Mouse (Mus musculus): Measurements from ENCODE around the gene Klc4. TPM values are rescaled to one million over a fixed set of nuclear protein-coding genes. Genes with fewer than 3 reads are reported as not detected.

Gene Klc4
- total and polyA plus RNA-seq, 2 experiments from 2014 or later: 21.3 to 32.7 TPM

DNA sequence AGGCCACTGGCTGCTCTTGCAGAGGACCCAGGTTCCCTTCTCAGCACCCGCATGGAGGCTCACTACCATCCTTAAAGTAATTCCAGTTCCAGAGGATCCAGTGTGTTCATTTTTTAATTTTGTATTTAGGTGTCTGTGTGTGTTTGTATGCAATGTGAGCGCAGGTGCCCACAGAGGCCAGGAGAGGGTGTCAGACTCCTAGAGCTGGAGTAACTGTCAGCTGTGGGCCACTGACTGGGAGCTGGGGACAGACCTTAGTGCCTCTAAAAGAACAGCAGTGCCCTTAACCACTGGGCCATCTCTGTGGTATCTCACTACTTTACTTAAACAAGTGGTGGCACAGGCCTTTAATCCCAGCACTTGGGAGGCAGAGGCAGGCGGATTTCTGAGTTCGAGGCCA lies 42.6 kb downstream of the Klc4 start:
- ATAC-seq: no peak
- no peak for DNase-seq
- no peak for TF ChIP-seq CTCF (IDR thresholded peaks at IDR 0.05; ENCODE audit: low read depth)
- Histone ChIP-seq H3K27me3 (ENCODE audit: insufficient read depth, low read length) (no peaks in the 10 kb centered on the region), H3K9me3 (ENCODE audit: low read length) (no peaks in the 10 kb centered on the region), H3K4me2 (ENCODE audit: low read depth) (no peak overlapping the region), H3K4me3 (ENCODE audit: low read depth, low read length) (no peak overlapping the region), H3K27ac (ENCODE audit: low read depth, low read length) (no peak overlapping the region), H3K4me1 (ENCODE audit: insufficient read depth) (peaks cover 6% of the 10 kb centered on the region; the same call in 1 of the 2 replicates), H3K9ac (no peak overlapping the region), H3K36me3 (ENCODE audit: insufficient read depth) (no peaks in the 10 kb centered on the region)
- WGBS: 99% methylated on average over 4 of the region's 4 CpGs

DNA sequence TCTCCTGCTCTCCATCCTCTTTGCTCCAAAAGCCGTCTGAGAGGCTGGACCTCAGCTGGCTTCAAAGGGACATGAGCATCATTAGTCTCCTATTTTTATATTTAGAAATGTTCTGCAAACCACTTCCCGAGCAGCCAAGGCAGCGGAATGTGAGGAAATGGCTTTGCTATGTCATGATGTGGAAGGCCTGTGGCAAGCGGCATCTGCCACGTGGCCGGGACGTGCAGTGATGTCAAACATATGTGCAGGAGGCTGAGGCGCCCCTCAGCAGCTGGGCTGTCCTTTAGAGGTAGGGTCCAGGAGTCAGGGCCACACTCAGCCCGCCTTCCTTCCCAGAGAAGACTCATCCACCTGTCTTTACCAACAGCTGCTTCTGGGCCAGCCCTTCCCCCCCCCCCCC lies 43.6 kb downstream of the Klc4 start:
- DNase-seq (no peak), ATAC-seq (no peak)
- Histone ChIP-seq H3K27me3 (ENCODE audit: insufficient read depth, low read length) (no peaks in the 10 kb centered on the region), H3K36me3 (ENCODE audit: insufficient read depth) (no peaks in the 10 kb centered on the region), H3K4me3 (ENCODE audit: low read depth, low read length) (no peak overlapping the region), H3K9me3 (ENCODE audit: low read length) (no peaks in the 10 kb centered on the region), H3K4me2 (ENCODE audit: low read depth) (no peak overlapping the region), H3K4me1 (ENCODE audit: insufficient read depth) (peaks cover 6% of the 10 kb centered on the region; the same call in 1 of the 2 replicates), H3K9ac (no peak overlapping the region), H3K27ac (ENCODE audit: low read depth, low read length) (no peak overlapping the region)
- no peak for TF ChIP-seq CTCF (IDR thresholded peaks at IDR 0.05; ENCODE audit: low read depth)
- 80% methylated on average over 9 of the region's 9 CpGs for WGBS

DNA sequence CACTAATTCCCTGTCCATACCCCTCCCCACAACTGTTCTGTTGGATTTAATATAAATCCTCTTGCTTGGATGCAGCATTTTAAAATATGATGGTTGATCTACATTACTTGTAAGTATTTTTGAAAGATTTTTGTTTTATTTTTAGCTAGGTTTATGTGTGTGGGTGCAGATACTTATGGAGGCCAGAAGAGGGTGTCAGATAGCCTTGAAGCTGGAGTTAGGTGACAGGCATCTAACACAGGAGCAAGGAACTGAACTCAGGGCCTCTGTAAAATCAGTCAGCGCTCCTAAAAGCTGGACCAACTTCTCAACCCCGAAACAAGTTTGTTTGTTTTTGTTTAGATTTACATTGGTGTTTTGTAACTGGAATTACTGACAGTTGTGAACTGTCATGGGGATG lies 45.3 kb downstream of the Klc4 start:
- H3K27ac ChIP-seq (ENCODE audit: low read depth, low read length): no peak overlapping the region
- H3K4me1 ChIP-seq (ENCODE audit: insufficient read depth): peaks cover 6% of the 10 kb centered on the region; the same call in 1 of the 2 replicates
- no peak for ATAC-seq
- WGBS: 92% methylated on average over 2 of the region's 2 CpGs
- no peak overlapping the region for H3K4me3 ChIP-seq (ENCODE audit: low read depth, low read length)
- TF ChIP-seq CTCF (IDR thresholded peaks at IDR 0.05; ENCODE audit: low read depth): no peak
- H3K9ac ChIP-seq: no peak overlapping the region
- DNase-seq: no peak
- no peaks in the 10 kb centered on the region for H3K27me3 ChIP-seq (ENCODE audit: insufficient read depth, low read length)
- no peaks in the 10 kb centered on the region for H3K36me3 ChIP-seq (ENCODE audit: insufficient read depth)
- H3K9me3 ChIP-seq (ENCODE audit: low read length): no peaks in the 10 kb centered on the region
- H3K4me2 ChIP-seq (ENCODE audit: low read depth): no peak overlapping the region

DNA sequence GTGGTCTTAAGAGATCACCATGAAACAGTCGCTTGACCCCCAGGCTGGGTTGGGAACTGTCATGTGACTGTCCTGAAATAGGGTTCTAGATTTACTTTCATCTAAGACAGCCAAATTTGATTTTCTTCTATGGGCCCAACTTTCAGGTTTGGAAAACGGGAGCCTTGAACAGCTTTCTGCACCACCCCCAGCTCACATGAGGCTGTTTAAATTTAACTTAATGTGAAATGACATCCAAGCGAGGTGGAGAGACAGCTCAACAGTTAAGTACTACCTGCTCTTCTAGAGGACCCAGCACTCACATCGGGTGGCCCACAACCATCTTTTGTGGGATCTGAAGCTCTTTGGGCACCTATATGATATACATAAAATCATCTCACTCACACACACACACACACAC lies 46.9 kb downstream of the Klc4 start:
- Histone ChIP-seq H3K4me3 (ENCODE audit: low read depth, low read length) (no peak overlapping the region), H3K9ac (no peak overlapping the region), H3K9me3 (ENCODE audit: low read length) (no peaks in the 10 kb centered on the region), H3K36me3 (ENCODE audit: insufficient read depth) (no peaks in the 10 kb centered on the region), H3K27me3 (ENCODE audit: insufficient read depth, low read length) (no peaks in the 10 kb centered on the region), H3K4me1 (ENCODE audit: insufficient read depth) (no peaks in the 10 kb centered on the region), H3K4me2 (ENCODE audit: low read depth) (no peak overlapping the region), H3K27ac (ENCODE audit: low read depth, low read length) (no peak overlapping the region)
- DNase-seq: no peak
- no peak for TF ChIP-seq CTCF (IDR thresholded peaks at IDR 0.05; ENCODE audit: low read depth)
- WGBS: 77% methylated on average over 4 of the region's 4 CpGs
- ATAC-seq: no peak

DNA sequence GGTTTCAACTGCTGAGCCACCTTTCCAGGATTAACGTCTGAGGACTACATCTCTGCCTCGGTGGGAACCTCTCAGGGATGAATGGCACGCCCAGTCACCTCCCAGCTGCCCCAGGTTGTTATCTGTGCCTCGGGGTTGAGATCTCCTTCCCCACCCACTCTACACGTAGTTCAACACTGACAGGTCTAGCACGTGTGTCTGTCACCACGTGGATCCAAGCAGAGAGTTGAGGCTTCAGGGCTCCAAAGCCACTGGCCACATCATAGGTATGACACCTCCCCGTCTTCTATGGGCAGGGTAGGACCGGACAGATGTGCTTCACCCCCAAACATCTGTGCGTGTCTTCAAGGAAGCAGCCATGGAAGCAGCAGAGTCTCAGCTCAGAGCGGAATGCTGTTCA lies 47.9 kb downstream of the Klc4 start:
- WGBS: 96% methylated on average over 11 of the region's 11 CpGs
- H3K4me2 ChIP-seq (ENCODE audit: low read depth): no peak overlapping the region
- H3K4me3 ChIP-seq (ENCODE audit: low read depth, low read length): no peak overlapping the region
- no peaks in the 10 kb centered on the region for H3K9me3 ChIP-seq (ENCODE audit: low read length)
- ATAC-seq (no peak), DNase-seq (no peak)
- no peaks in the 10 kb centered on the region for H3K4me1 ChIP-seq (ENCODE audit: insufficient read depth)
- no peaks in the 10 kb centered on the region for H3K27me3 ChIP-seq (ENCODE audit: insufficient read depth, low read length)
- no peak for TF ChIP-seq CTCF (IDR thresholded peaks at IDR 0.05; ENCODE audit: low read depth)
- H3K36me3 ChIP-seq (ENCODE audit: insufficient read depth): no peaks in the 10 kb centered on the region
- H3K27ac ChIP-seq (ENCODE audit: low read depth, low read length): no peak overlapping the region
- H3K9ac ChIP-seq: no peak overlapping the region

DNA sequence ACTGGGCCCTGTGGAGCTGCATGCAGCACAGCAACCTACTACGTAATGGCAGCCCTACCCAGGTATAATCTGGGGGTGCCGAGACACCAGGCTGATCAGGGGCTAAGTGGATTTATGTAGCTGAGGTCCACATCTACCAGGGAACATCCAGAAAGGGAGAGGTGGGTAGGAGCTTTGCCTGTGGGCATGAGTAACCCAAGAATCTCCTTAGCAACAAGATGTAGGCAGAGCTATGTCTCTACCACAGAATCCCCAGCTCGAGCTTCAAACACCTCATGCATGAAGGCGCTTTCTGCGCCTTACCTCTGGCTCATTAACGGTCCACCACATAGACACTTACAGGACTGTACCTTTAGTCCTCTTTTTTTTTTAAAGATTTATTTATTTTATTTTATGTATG lies 50.5 kb downstream of the Klc4 start:
- H3K36me3 ChIP-seq (ENCODE audit: insufficient read depth): peaks cover 4% of the 10 kb centered on the region; the same call in 1 of the 2 replicates
- no peaks in the 10 kb centered on the region for H3K27me3 ChIP-seq (ENCODE audit: insufficient read depth, low read length)
- no peaks in the 10 kb centered on the region for H3K9me3 ChIP-seq (ENCODE audit: low read length)
- no peak for TF ChIP-seq CTCF (IDR thresholded peaks at IDR 0.05; ENCODE audit: low read depth)
- 82% methylated on average over 6 of the region's 6 CpGs for WGBS
- H3K4me1 ChIP-seq (ENCODE audit: insufficient read depth): no peaks in the 10 kb centered on the region
- H3K4me3 ChIP-seq (ENCODE audit: low read depth, low read length): no peak overlapping the region
- H3K9ac ChIP-seq: no peak overlapping the region
- no peak overlapping the region for H3K4me2 ChIP-seq (ENCODE audit: low read depth)
- no peak overlapping the region for H3K27ac ChIP-seq (ENCODE audit: low read depth, low read length)
- ATAC-seq: no peak
- DNase-seq: no peak

DNA sequence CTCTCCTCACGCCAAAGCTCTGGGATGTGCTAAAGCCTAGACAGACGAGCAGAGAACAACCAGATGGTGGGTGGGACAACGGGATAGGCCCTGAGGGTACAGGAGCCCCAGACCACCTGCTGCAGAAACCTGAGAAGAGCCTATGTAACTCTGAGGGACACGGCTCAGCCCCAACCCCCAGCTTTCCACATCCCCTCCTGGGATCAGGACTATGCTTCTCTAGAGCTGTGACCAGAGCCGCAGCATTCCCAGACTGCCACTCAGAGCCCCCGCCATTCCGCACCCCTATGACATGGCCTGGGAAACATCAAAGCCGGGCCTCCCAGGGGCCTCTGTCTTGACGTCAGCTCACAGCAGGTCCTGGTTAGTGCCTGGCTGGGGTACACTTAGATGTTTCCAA lies 51.2 kb downstream of the Klc4 start:
- Histone ChIP-seq H3K9ac (no peak overlapping the region), H3K9me3 (ENCODE audit: low read length) (no peaks in the 10 kb centered on the region), H3K4me1 (ENCODE audit: insufficient read depth) (no peaks in the 10 kb centered on the region), H3K27me3 (ENCODE audit: insufficient read depth, low read length) (no peaks in the 10 kb centered on the region), H3K4me2 (ENCODE audit: low read depth) (no peak overlapping the region), H3K36me3 (ENCODE audit: insufficient read depth) (peaks cover 12% of the 10 kb centered on the region; the same call in 1 of the 2 replicates), H3K4me3 (ENCODE audit: low read depth, low read length) (no peak overlapping the region), H3K27ac (ENCODE audit: low read depth, low read length) (no peak overlapping the region)
- ATAC-seq: no peak
- WGBS: 53% methylated on average over 9 of the region's 9 CpGs
- TF ChIP-seq CTCF (IDR thresholded peaks at IDR 0.05; ENCODE audit: low read depth): no peak
- DNase-seq: no peak

DNA sequence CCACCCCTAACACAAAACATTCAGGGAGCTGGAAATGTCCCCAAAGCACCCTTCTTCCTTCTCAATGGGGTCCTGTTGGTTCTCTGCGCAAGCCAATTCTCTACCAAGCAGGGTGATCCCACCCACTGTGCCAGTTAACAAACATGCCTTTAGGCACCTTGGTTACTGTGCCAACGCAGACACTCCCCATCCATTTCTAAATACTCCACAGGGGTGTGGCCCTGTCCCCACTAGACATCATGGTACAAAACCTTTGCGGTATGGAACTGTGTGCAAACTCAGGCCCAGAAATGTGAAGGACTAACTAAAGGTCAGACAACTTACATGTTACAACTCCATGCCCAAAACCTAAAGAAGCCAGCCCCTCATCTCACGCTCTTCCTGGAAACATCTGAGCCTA lies 52.7 kb downstream of the Klc4 start:
- DNase-seq: no peak
- 86% methylated on average over 4 of the region's 4 CpGs for whole genome bisulfite sequencing
- H3K9me3 ChIP-seq (ENCODE audit: low read length): no peaks in the 10 kb centered on the region
- H3K27ac ChIP-seq (ENCODE audit: low read depth, low read length): no peak overlapping the region
- no peak for ATAC-seq
- H3K4me1 ChIP-seq (ENCODE audit: insufficient read depth): no peaks in the 10 kb centered on the region
- H3K27me3 ChIP-seq (ENCODE audit: insufficient read depth, low read length): no peaks in the 10 kb centered on the region
- H3K4me3 ChIP-seq (ENCODE audit: low read depth, low read length): no peak overlapping the region
- no peak for TF ChIP-seq CTCF (IDR thresholded peaks at IDR 0.05; ENCODE audit: low read depth)
- no peak overlapping the region for H3K4me2 ChIP-seq (ENCODE audit: low read depth)
- peaks cover 19% of the 10 kb centered on the region; the same call in 1 of the 2 replicates for H3K36me3 ChIP-seq (ENCODE audit: insufficient read depth)
- no peak overlapping the region for H3K9ac ChIP-seq
